13 mouse cellular contexts compared by ENCODE assay signal in the genomic region with DNA sequence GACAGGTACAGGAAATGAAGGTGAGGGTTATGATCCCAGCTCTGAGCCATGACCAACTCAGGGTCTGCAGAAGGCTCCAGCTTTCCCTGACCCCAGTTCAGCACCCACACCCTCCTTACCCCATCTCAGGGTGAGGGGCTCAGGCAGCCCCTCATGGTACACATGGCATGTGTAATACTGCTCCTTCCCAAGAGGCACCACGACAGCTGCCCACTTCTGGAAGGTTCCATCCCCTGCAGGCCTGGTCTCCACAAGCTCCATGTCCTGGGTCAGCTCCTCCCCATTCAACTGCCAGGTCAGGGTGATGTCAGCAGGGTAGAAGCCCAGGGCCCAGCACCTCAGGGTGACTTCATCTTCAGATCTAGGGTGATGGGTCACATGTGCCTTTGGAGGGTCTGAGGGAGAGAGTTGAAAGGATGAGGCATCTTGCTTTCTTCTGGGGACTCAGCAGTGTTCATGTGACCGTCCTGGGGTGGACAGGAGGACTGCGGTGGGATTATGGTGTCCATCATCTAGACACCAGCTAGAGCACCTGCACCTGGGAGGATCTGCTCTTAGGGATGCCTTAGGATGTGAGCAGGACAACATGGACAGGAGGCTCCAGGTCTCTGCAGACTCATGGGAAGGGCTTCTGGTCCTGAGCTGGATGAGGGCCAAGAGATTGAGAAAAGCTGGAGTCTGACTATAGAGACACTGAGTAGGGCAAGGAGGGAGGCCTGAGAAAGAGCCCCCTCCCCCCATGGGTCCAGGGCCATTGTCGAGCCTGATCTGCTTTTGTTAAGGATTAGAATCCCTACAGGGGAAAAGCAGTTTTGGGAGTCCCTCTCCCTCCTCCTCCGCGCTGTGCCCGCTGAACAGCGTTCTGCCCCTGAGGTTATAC. TPM values are rescaled to one million over a fixed set of nuclear protein-coding genes. Genes with fewer than 3 reads are reported as not detected.
A peak's percentile ranks its signal among the peaks of the same experiment; 100 is the strongest.
DNase-seq lines count a peak whose midpoint lies in the region; ATAC-seq and TF ChIP-seq lines count a peak whose summit lies in the region.
"Not testable (repeated sequence)": the region's sequence is repeated elsewhere in the genome, so short reads cannot be mapped to it uniquely, and the experiment has no call there.
"Had no signal": no experiment of that assay in that cellular context is flagged by ENCODE, and none has a peak within 500 bp of the region (broad histone marks: within the 10 kb centered on the region; RNA-seq: fewer than 3 reads in every experiment).

No protein-coding gene starts in this region.

- H3K9me3 ChIP-seq in erythroblast, embryonic 14.5 days (ENCODE audit: control insufficient read depth, low read length); heart, embryonic 12.5 days (replicated peaks); hindbrain, postnatal 0 days (ENCODE audit: low read length); limb, embryonic 13.5 days; lung, embryonic 16.5 days (ENCODE audit: control insufficient read depth, low read length); neural tube, embryonic 12.5 days: not testable (repeated sequence)

- not testable (repeated sequence) for H3K27ac ChIP-seq in heart, embryonic 12.5 days (ENCODE audit: poor library complexity, severe bottlenecking); hindbrain, postnatal 0 days; limb, embryonic 13.5 days; lung, embryonic 16.5 days (ENCODE audit: low read length); neural tube, embryonic 12.5 days

- peak overlapping the region; percentile 58 for H3K4me3 ChIP-seq in erythroblast, embryonic 14.5 days (replicated peaks)
- peak overlapping the region; percentile 60; the same call in 1 of the 2 replicates for H3K4me3 ChIP-seq in heart, embryonic 12.5 days
- H3K4me3 ChIP-seq in hindbrain, postnatal 0 days (ENCODE audit: low read length), result peak overlapping the region; percentile 44
- peak overlapping the region; percentile 53 for H3K4me3 ChIP-seq in limb, embryonic 13.5 days
- peak overlapping the region; percentile 58 for H3K4me3 ChIP-seq in lung, embryonic 16.5 days (ENCODE audit: low read length)
- H3K4me3 ChIP-seq in neural tube, embryonic 12.5 days, result peak overlapping the region; percentile 43; the same call in 1 of the 2 replicates

- H3K36me3 ChIP-seq in erythroblast, embryonic 14.5 days (ENCODE audit: control insufficient read depth), result peaks cover 22% of the 10 kb centered on the region
- H3K36me3 ChIP-seq in heart, embryonic 12.5 days; hindbrain, postnatal 0 days (ENCODE audit: insufficient read depth, low read length); limb, embryonic 13.5 days; lung, embryonic 16.5 days (ENCODE audit: control insufficient read depth, insufficient read depth, low read length); neural tube, embryonic 12.5 days: not testable (repeated sequence)

- H3K27me3 ChIP-seq in erythroblast, embryonic 14.5 days (ENCODE audit: control insufficient read depth); heart, embryonic 12.5 days (replicated peaks); hindbrain, postnatal 0 days (ENCODE audit: insufficient read depth, low read length); lung, embryonic 16.5 days (ENCODE audit: control insufficient read depth, insufficient read depth, low read depth, low read length); neural tube, embryonic 12.5 days (replicated peaks): not testable (repeated sequence)
- peaks cover 10% of the 10 kb centered on the region; the same call in 1 of the 2 replicates for H3K27me3 ChIP-seq in limb, embryonic 13.5 days

- peak overlapping the region; percentile 99 for H3K4me2 ChIP-seq in heart, embryonic 12.5 days
- H3K4me2 ChIP-seq in hindbrain, postnatal 0 days (ENCODE audit: low read depth, low read length), result peak overlapping the region; percentile 71
- H3K4me2 ChIP-seq in limb, embryonic 13.5 days (replicated peaks), result peak overlapping the region; percentile 90
- peak overlapping the region; percentile 84 for H3K4me2 ChIP-seq in lung, embryonic 16.5 days (ENCODE audit: low read depth, low read length)
- H3K4me2 ChIP-seq in neural tube, embryonic 12.5 days (replicated peaks), result peak overlapping the region; percentile 82

- peak; percentile 15; the same call in 1 of the 2 replicates for ATAC-seq in heart, embryonic 12.5 days (ENCODE audit: insufficient number of reproducible peaks, low FRiP score)
- peak; percentile 33; the same call in 1 of the 2 replicates for ATAC-seq in hindbrain, postnatal 0 days
- ATAC-seq in limb, embryonic 13.5 days (ENCODE audit: low FRiP score, low read depth); lung, embryonic 16.5 days (ENCODE audit: low read depth): not testable (repeated sequence)
- ATAC-seq in neural tube, embryonic 12.5 days (ENCODE audit: low FRiP score, low read depth), result peak; percentile 26; the same call in 1 of the 2 replicates

- peaks cover 40% of the 10 kb centered on the region for H3K4me1 ChIP-seq in erythroblast, embryonic 14.5 days (ENCODE audit: control insufficient read depth)
- not testable (repeated sequence) for H3K4me1 ChIP-seq in heart, embryonic 12.5 days (replicated peaks); hindbrain, postnatal 0 days (ENCODE audit: insufficient read depth, low read length); limb, embryonic 13.5 days; lung, embryonic 16.5 days (replicated peaks; ENCODE audit: control insufficient read depth, insufficient read depth, low read length); neural tube, embryonic 12.5 days

- peak; percentile 38 to 43 for DNase-seq in adrenal gland, adult (ENCODE audit: inconsistent age in 2 of 2, low spot score in 1 of 2)
- not testable (repeated sequence) for DNase-seq in hindbrain, postnatal 0 days (ENCODE audit: low spot score)
- DNase-seq in thymus, postnatal 14 days, result peak; percentile 2

- not testable (repeated sequence) for TF ChIP-seq CTCF in hindbrain, postnatal 0 days (IDR thresholded peaks at IDR 0.05; ENCODE audit: low read depth)

- H3K9ac ChIP-seq in heart, embryonic 12.5 days, result peak overlapping the region; percentile 28; the same call in 1 of the 2 replicates
- H3K9ac ChIP-seq in hindbrain, postnatal 0 days (replicated peaks; ENCODE audit: low read length), result 0 out of 2 replicates have a peak overlapping the region, but pooled peaks have one; percentile 30
- H3K9ac ChIP-seq in limb, embryonic 13.5 days, result 0 out of 2 replicates have a peak overlapping the region, but pooled peaks have one; percentile 64
- H3K9ac ChIP-seq in lung, embryonic 16.5 days (ENCODE audit: low read length), result peak overlapping the region; percentile 61; the same call in 1 of the 2 replicates
- H3K9ac ChIP-seq in neural tube, embryonic 12.5 days, result 0 out of 2 replicates have a peak overlapping the region, but pooled peaks have one; percentile 38

- 56% methylated on average over 7 of the region's 8 CpGs for WGBS in heart, embryonic 12.5 days
- 37% methylated on average over 8 of the region's 8 CpGs for WGBS in hindbrain, postnatal 0 days
- WGBS in limb, embryonic 13.5 days, result 55% methylated on average over 8 of the region's 8 CpGs
- 41% methylated on average over 8 of the region's 8 CpGs for WGBS in lung, embryonic 16.5 days
- whole genome bisulfite sequencing in neural tube, embryonic 12.5 days, result 38% methylated on average over 8 of the region's 8 CpGs

RNA-seq across cellular contexts. Expression of a gene that starts 1.7 kb away (rescaled TPM):
- 3.7 and 5.0 TPM in 2 replicates for polyA plus RNA-seq in erythroblast, embryonic 14.5 days (2012)
- 4.7 and 5.2 TPM in 2 replicates for polyA plus RNA-seq in heart, embryonic 12.5 days (2016; fragmentation: Nextera tagmentation; extraction: Ambion mirVana)
- 6.6 and 7.3 TPM in 2 replicates for total RNA-seq in hindbrain, postnatal 0 days (2014; rRNA removed)
- polyA plus RNA-seq in hindbrain, postnatal 0 days (2015; fragmentation: Nextera tagmentation; extraction: Ambion mirVana), result 8.8 and 9.4 TPM in 2 replicates
- 7.3 TPM in 2 replicates for polyA plus RNA-seq in limb, embryonic 13.5 days (2015; fragmentation: Nextera tagmentation; extraction: Ambion mirVana)
- polyA plus RNA-seq in lung, embryonic 16.5 days (2015; fragmentation: Nextera tagmentation; extraction: Ambion mirVana), result 7.2 and 11.7 TPM in 2 replicates
- 3.6 and 4.0 TPM in 2 replicates for polyA plus RNA-seq in neural tube, embryonic 12.5 days (2016; fragmentation: Nextera tagmentation; extraction: Ambion mirVana)

RNA-seq across cellular contexts. Expression of a gene that starts 10.6 kb away (rescaled TPM):
- 0.91 and 0.98 TPM in 2 replicates for polyA plus RNA-seq in erythroblast, embryonic 14.5 days (2012)
- 3.4 and 3.9 TPM in 2 replicates for polyA plus RNA-seq in heart, embryonic 12.5 days (2016; fragmentation: Nextera tagmentation; extraction: Ambion mirVana)
- total RNA-seq in hindbrain, postnatal 0 days (2014; rRNA removed), result 0.10 and 0.11 TPM in 2 replicates
- 7.1 and 7.7 TPM in 2 replicates for polyA plus RNA-seq in hindbrain, postnatal 0 days (2015; fragmentation: Nextera tagmentation; extraction: Ambion mirVana)
- 3.4 and 4.1 TPM in 2 replicates for polyA plus RNA-seq in limb, embryonic 13.5 days (2015; fragmentation: Nextera tagmentation; extraction: Ambion mirVana)
- 2.0 and 2.2 TPM in 2 replicates for polyA plus RNA-seq in lung, embryonic 16.5 days (2015; fragmentation: Nextera tagmentation; extraction: Ambion mirVana)
- 4.5 and 5.2 TPM in 2 replicates for polyA plus RNA-seq in neural tube, embryonic 12.5 days (2016; fragmentation: Nextera tagmentation; extraction: Ambion mirVana)

RNA-seq across cellular contexts. Expression of a gene that starts 11.6 kb away (rescaled TPM):
- polyA plus RNA-seq in erythroblast, embryonic 14.5 days (2012), result 0.12 and 0.14 TPM in 2 replicates
- 4.7 and 6.1 TPM in 2 replicates for polyA plus RNA-seq in heart, embryonic 12.5 days (2016; fragmentation: Nextera tagmentation; extraction: Ambion mirVana)
- 10.0 and 15.4 TPM in 2 replicates for total RNA-seq in hindbrain, postnatal 0 days (2014; rRNA removed)
- 9.1 and 11.8 TPM in 2 replicates for polyA plus RNA-seq in hindbrain, postnatal 0 days (2015; fragmentation: Nextera tagmentation; extraction: Ambion mirVana)
- 18.8 and 21.1 TPM in 2 replicates for polyA plus RNA-seq in limb, embryonic 13.5 days (2015; fragmentation: Nextera tagmentation; extraction: Ambion mirVana)
- polyA plus RNA-seq in lung, embryonic 16.5 days (2015; fragmentation: Nextera tagmentation; extraction: Ambion mirVana), result 18.8 and 19.4 TPM in 2 replicates
- 7.4 and 7.7 TPM in 2 replicates for polyA plus RNA-seq in neural tube, embryonic 12.5 days (2016; fragmentation: Nextera tagmentation; extraction: Ambion mirVana)

RNA-seq across cellular contexts. Expression of a gene that starts 11.8 kb away (rescaled TPM):
- polyA plus RNA-seq in erythroblast, embryonic 14.5 days (2012), result not detected in 2 replicates
- polyA plus RNA-seq in heart, embryonic 12.5 days (2016; fragmentation: Nextera tagmentation; extraction: Ambion mirVana), result not detected in 2 replicates
- total RNA-seq in hindbrain, postnatal 0 days (2014; rRNA removed), result not detected in 2 replicates
- polyA plus RNA-seq in hindbrain, postnatal 0 days (2015; fragmentation: Nextera tagmentation; extraction: Ambion mirVana), result not detected in 2 replicates
- polyA plus RNA-seq in limb, embryonic 13.5 days (2015; fragmentation: Nextera tagmentation; extraction: Ambion mirVana), result not detected in 2 replicates
- polyA plus RNA-seq in lung, embryonic 16.5 days (2015; fragmentation: Nextera tagmentation; extraction: Ambion mirVana), result not detected in 2 replicates
- polyA plus RNA-seq in neural tube, embryonic 12.5 days (2016; fragmentation: Nextera tagmentation; extraction: Ambion mirVana), result not detected in 2 replicates
- total RNA-seq: adrenal gland, postnatal 36 days; gastrocnemius, postnatal 14 days; layer of hippocampus, adult 18-20 months; left cerebral cortex, postnatal 25 days had no signal

RNA-seq across cellular contexts. Expression of a gene that starts 27.2 kb away (rescaled TPM):
- polyA plus RNA-seq in erythroblast, embryonic 14.5 days (2012), result 0.07 TPM in 1 of 2 replicates, not detected in the other
- not detected in 2 replicates for polyA plus RNA-seq in heart, embryonic 12.5 days (2016; fragmentation: Nextera tagmentation; extraction: Ambion mirVana)
- not detected in 2 replicates for total RNA-seq in hindbrain, postnatal 0 days (2014; rRNA removed)
- polyA plus RNA-seq in hindbrain, postnatal 0 days (2015; fragmentation: Nextera tagmentation; extraction: Ambion mirVana), result not detected in 2 replicates
- not detected in 2 replicates for polyA plus RNA-seq in limb, embryonic 13.5 days (2015; fragmentation: Nextera tagmentation; extraction: Ambion mirVana)
- polyA plus RNA-seq in lung, embryonic 16.5 days (2015; fragmentation: Nextera tagmentation; extraction: Ambion mirVana), result not detected in 2 replicates
- not detected in 2 replicates for polyA plus RNA-seq in neural tube, embryonic 12.5 days (2016; fragmentation: Nextera tagmentation; extraction: Ambion mirVana)
- total RNA-seq: megakaryocyte-erythroid progenitor cell, adult 5-6 weeks had no signal
